Mouse (Mus musculus) left cerebral cortex, postnatal 4 days (tissue): ENCODE results near the gene Acsbg1. TPM values are rescaled to one million over a fixed set of nuclear protein-coding genes. Genes with fewer than 3 reads are reported as not detected.

ENCODE experiments used
- DNase-seq: peaks from one replicate; pipeline ENCODE4 v3.0.0-alpha.2; 2022
- intact Hi-C: fragments of 180-260 bp; cut with DNase I; formaldehyde crosslinking; loops from one replicate; pipeline ENCODE4 v1.15.1; 2025
- microRNA-seq: library from miRNA; unstranded; fragments of <30 nt; microRNA quantifications from one replicate; pipeline ENCODE4 v1.2.0, GENCODE M21; 2022
- total RNA-seq, 2 experiments: library from RNA; stranded (reverse); gene quantifications; 2 replicates each; pipeline ENCODE4 v1.2.3; 2021

The Acsbg1 gene
- total RNA-seq, 2 experiments from 2014 or later, result 37.5 to 43.1 TPM

DNA sequence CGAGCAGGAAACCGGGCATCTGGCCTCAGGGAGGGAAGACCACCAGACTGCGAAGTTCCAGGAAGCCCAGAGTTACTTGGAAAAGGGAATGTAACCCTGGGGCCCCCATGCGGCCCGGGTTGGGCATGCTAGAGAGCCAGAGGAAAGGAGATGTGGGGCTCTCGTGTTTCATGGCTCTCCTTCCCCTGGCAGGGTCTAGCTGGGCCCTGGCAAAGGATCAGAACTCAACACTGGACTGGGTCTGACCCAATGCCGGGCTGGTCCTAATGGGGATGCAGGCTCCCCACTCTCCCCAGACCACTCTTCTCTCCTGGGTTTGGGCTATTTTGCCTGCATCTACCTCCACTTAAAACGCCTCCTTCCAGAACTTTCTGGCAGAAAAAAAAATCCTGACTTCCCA lies 102.9 kb downstream of the Acsbg1 start:
- intact Hi-C loops, result no loop called here
- DNase-seq, result no peak

DNA sequence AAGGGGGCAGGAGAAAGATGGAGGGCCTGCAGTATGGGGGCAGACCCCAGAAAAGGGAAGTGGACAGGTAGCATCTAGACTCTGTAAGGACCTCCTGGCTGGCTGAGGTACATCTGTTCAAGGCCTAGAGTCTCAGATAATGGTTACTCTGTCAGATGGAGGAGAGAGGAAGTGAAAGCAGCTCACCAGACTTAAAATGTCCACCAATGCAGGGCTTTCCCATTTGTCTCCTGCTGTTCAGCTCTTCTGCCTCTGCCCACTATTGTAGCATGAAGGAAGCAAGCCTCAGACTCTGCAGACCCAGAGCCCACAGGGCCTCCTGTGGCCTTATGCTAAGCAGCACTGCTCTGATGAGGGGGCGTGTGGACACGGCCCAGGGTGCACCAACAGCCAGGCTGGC lies 106.6 kb downstream of the Acsbg1 start:
- intact Hi-C loops, result no loop called here
- no peak for DNase-seq

Small RNA genes within 50 kb of the gene (microRNA-seq; reads per million reads assigned to microRNA genes)
- not detected for gene Mir5710

Other genes with a start within 250 kb of the Acsbg1 start
- gene Dmxl2, start 160.2 kb downstream of the Acsbg1 start, total RNA-seq, result 100 to 1,000 TPM; 168 to 174 TPM
- not detected for gene Sh2d7, start 122.9 kb downstream of the Acsbg1 start, total RNA-seq
- 10 to 100 TPM; 53.1 to 56.9 TPM for gene Cib2, start 101.7 kb downstream of the Acsbg1 start, total RNA-seq
- gene Idh3a, start 75.5 kb downstream of the Acsbg1 start, total RNA-seq, result 100 to 1,000 TPM; 134 to 138 TPM
- gene Dnaja4, start 37.0 kb upstream of the Acsbg1 start, total RNA-seq, result 10 to 100 TPM; 11.8 to 13.0 TPM
- 10 to 100 TPM; 50.9 to 56.9 TPM for gene Wdr61, start 72.6 kb upstream of the Acsbg1 start, total RNA-seq
- 10 to 100 TPM; 14.1 to 20.7 TPM for gene Crabp1, start 102.9 kb upstream of the Acsbg1 start, total RNA-seq
- gene Ireb2, start 201.9 kb upstream of the Acsbg1 start, total RNA-seq, result 10 to 100 TPM; 88.0 to 92.8 TPM